Mouse (Mus musculus): ENCODE measurements around the gene Wwox.

Gene Wwox

DNA sequence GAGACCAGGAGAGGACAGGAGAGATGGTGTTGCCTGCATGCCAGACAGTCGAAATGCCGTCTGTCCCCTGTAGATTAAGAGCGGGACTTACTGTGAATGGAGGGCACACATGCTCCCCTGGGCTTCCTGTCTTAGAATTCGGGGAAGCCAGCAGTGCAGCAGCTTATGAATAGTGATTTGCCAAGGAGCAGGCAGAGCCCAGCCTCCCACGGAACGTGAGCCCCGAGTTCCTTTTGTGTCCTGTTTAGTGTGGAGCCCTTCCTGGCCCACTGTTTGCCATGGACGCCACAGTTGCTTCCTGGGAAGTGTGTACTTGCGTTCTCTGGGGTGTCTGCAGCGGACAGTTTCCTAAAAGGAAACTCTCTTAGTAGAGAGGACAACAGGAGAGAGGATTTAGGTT is 23.9 kb downstream of the Wwox start:
- CTCF ChIA-PET: no interaction called here

DNA sequence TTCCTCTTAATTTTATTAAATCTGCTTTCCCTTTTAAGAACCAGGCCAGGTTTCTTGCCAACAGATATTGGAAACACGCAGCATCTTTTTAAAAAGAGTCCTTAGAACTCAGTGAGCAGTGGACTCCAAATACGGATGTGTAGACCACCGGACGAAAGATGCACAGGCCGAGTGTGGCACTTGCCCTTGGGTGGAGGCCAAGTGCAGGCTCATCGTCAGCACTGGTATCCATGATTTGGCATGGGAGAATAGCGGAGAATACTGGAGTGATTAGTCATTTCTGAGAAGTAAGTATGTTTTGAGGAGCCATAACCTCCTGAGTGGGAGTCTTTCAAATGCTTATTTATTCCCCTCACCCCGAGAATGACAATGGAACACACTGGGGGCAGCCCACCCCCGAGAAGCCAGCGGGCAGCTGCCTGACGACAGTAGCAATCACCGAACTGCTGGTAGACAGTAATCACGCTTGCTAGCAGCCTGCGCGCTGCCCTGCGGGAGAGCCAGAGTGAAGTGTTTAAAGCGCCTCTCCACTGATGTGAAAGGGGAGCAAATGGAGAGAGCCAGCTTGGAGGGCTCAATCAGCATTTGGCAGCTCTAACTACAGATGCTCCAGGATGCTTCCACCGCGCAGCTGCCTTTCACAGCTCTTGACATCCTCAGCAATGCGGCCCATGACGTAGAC is 29.2 kb downstream of the Wwox start:
- CTCF ChIA-PET: no interaction called here

DNA sequence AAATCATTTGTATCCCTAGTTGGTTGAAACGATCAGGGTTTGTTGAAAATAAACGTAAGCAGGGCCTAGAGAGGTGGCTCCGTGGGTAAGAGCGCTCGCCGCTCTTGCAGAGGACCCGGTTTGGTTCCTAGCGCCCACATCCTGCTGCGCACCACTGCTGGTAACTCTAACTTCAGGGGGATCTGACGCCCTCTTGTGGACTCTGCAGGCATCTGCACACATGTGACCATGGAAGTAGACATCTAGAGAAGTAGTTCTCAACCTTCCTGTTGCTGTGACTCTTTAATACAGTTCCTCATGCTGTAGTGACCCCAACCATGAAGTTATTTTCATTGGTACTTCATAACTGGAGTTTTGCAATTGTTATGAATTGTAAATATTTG is 29.7 kb downstream of the Wwox start:
- CTCF ChIA-PET: no interaction called here

DNA sequence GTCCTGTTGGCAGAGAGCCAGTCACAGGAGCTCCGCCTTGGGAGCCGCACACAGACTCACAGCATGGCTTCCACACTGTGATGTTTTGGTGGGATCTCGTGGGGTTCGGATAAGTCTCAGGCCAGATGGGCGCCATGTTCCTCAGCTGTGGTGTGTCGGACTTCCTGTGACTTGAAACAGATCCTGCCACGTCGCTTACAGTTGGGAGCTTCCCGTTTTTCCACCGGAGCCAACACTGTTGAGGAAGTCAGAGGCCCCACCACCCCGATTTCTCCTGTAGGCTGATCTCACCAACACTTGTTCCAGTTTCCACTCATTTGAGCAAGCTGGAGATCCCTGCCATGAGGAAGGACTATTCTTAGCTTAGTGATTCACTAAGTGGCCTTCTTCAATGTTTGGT is 34.1 kb downstream of the Wwox start:
- CTCF ChIA-PET: no interaction called here

DNA sequence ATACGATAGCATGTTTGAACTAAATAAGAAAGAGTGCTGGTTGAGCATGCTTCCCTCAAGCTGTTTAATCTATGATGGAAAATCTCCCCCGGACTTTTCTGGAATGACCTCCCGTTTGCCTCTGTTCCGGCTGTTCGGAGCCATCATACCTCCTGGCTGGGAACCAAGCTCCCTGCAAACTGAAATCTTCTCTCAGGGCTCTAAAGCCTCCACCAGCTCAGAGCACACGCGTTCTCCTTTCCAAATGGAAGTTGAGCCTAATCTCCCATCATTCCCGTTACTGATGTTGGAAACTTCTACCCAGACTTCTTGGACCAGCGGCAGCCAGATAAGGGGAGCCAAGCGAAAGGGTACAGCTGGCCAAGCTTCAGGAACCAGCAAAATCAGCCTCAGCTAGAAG is 37.5 kb downstream of the Wwox start:
- CTCF ChIA-PET: no interaction called here

DNA sequence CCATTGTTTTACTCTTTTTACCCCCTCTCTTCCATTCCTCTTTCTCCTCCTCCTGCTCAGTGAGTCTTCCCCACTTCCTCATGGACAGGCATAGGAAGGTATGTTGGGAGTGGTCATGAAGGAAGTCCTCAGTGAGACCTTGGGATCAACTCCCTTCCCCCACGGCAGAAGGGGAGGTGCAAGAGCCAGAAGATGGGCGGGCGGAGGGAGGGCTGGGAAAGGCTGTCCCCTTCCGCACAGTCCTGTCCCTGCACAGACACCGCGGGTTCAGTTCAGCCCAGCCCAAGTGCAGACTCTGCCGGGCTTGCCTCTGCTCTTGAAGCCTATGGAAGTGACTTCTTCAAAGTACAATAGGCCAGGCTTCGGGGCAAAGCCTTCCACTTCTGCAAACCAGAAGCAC is 38.3 kb downstream of the Wwox start:
- CTCF ChIA-PET: no interaction called here

DNA sequence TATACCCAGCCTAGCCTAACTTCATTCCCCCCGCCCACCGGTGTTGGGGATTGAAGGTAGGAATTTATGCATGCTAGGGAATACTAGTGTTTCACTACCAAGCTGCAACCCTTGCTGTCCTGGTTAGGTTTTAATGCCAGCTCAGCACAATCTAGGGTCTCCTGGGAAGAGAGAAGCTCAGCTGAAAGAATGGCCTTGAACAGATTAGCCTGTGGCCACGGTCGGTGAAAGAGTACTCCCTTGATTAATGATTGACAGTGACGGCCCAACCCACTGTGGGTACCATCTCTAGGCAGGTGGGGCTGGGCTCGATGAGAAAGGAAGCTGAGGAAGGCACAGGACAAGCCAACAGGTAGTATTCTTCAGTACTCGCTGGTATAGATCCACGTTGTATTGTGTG is 40.3 kb downstream of the Wwox start:
- CTCF ChIA-PET: no interaction called here

DNA sequence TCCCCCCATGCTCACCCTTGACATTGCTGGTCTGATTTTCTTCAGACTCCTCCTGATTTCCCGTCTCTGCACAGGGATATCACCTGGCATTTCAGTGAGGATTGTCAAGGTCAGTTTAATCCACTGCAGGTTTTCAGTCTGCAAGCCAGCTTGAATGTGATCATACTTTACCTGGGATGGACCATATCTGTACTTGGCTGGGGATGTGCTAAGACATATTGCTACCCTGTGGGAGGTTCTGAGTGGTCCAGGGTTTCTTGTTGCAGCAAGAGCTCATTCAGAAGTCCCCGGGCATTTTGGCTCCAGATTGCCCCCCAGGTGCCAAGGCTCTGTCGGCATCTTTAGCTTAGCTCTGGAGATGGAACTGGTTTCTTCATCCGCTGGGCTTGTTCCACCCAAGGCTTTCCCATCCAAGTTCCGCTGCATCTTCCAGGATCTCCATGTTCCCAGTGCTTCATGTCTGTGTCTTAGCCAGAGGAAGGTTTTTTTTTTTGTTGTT is 52.3 kb downstream of the Wwox start:
- CTCF ChIA-PET: no interaction called here

DNA sequence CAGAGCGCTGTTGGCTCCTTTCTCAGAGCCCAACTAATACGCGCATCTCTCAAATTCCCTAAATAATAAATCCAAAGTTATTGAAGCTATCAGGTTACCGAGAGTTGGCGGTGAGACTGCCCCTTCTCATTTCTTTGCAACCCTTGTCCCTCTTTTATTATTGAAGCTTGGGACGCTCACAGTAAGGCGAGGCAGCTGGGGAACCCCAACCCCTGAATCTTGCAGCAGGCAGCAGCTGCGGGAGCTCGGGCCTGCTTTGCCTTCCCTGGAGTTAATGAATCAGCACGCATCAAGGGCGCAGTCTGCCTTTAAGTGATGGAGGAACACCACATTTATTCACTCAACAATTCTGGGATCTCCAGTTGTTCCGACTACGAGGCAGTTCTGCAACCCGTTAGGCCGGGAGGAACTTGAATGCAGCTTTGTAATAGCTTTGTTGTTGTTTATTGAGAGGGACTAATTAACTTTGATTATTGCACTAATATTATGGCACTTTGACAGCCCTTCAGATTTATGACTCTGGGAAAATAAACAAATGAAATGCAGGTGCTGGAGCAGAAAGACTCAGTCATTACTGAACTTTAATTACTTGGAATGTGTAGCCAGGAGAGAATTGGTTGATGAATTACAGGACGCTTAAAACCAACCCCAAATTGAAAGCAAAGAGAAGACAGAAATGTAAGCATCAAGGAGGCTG is 60.1 kb downstream of the Wwox start:
- CTCF ChIA-PET: no interaction called here

DNA sequence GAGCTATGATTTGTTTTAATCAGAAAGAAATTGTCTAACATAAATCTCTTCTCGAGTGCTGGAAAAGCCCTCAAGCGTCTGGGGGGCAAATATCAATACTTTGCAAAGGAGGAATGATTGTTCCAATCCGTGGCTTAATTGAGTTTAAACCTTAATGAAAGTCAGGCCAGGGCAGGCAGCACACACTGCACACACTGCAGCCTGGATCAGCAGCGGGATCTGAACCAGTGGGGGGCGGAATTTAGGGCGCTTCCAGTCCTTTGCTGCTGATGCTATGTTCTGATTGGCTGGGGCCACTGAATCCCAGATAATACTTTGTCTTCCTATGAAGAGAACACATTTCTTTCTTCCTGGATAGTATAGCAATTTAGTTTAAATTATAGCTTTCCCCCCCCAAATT is 62.5 kb downstream of the Wwox start:
- CTCF ChIA-PET: no interaction called here

DNA sequence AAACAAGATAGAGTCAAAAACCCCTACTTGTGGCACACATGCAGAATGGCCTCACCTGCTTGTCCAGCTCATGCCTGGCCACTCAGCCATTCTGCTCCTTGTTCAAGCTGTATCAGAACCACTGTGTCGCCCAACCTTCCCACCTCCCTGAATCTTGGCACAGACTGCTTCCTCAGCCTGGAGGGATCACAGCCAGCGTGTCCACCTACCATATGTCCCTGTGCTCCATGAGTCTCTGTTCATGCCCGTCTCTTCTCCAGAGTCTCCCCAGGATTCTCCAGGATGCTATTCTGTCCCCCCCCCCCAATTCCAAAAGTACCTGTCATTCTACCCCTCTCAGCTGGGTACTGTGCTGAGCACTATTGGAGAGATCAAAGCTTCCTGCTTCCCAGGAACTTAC is 63.7 kb downstream of the Wwox start:
- CTCF ChIA-PET: no interaction called here

DNA sequence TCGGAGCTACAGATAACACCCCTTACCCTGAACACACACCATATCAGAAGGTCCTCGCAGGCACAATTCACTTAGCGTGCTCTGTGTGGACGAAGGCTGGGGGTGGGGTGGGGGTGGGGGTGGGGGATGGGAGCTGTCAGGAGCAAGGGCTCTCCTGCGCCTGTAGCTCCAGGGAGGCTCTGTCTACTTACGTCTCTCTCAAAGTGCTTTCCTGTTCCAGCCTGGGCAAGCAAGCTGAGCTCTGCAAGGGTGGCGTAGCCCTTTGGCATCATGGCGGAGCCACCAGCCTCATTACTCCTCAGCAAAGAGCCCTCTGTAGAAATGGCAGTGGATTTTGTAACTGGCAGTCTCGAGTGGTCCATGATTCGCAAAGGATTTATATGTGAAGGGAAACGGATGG is 65.4 kb downstream of the Wwox start:
- CTCF ChIA-PET: no interaction called here

DNA sequence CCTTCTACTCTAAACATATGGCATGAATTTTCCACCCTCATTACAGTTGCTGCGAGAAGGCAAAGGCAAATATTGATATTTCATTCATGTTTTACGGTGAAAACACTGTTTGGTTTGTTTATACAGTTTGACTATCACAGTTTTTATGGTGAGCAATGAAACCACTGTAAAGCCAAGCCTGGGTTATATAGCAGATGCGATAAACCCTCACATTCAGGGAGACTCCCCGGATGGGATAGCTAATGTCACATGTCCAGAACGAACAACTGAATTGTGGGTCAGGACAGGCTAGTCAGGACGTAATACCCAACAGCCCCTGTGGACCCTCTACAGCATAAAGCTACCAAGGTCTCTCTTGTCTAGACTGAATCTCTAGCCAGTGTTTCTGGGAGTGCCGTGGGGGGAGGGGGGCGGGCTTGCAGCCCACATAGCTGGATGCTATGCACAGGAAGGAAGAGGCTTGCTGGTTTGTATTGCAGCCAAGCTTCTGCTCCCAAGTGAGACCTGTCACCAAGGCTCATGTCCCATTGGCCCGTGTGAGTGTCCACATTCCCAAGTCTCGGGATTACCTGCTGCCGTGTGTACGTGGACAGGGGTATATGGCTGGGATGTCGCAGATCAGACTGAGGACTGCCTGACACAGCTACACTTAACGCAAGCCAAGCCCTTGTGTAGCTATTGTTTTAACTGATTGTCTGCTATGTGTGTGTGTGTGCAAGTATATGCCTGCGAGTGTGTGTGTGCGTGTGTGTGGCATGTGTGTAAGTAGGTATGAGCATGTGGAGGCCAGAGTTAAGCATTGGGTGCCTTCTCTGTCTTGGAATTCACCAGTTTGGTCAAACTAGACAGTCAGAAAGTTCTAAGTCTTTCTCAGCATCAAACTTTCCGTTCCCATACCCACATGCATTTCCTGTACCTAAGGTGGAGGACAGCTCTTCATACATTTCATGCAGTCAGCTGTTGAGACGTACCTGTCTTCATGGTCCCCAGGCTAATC is 66.2 kb downstream of the Wwox start:
- CTCF ChIA-PET: no interaction called here

DNA sequence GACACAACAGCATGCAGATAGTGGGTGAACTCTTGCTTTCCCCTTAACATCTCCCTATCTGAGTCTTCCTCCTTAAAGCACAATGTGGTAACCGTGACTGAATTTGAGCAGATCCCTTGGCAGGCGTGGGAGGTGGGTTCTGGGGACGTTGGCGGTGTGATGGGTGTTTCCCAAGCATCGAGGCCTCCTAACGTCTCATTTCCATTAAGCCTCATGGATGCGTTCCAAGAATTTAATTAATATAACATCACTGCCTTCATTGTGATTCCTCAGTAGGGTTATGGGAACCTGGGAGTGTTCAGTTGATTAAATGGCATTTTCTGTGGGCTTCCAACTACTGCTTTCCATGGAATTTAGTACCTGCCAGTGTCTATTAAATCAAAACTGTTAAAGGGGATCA is 67.9 kb downstream of the Wwox start:
- CTCF ChIA-PET: no interaction called here

DNA sequence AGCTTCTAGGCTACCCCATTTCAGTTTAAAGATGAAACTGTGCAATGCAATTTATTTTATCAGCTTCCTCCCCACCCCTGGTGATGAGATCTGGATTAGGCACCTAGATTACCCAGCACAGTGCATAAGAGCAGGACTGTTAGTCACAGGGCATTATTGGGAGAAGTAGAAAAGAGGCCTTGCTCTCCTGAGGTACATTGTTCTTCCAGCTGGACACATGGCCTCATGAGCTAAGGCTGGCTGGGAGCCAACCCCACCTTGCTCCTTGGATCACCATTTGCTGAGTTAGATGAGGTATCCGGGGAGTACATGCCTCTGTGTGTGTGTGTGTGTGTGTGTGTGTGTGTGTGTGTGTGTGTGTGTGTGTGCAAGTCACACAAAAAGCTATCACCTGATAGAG is 70.8 kb downstream of the Wwox start:
- CTCF ChIA-PET: no interaction called here

DNA sequence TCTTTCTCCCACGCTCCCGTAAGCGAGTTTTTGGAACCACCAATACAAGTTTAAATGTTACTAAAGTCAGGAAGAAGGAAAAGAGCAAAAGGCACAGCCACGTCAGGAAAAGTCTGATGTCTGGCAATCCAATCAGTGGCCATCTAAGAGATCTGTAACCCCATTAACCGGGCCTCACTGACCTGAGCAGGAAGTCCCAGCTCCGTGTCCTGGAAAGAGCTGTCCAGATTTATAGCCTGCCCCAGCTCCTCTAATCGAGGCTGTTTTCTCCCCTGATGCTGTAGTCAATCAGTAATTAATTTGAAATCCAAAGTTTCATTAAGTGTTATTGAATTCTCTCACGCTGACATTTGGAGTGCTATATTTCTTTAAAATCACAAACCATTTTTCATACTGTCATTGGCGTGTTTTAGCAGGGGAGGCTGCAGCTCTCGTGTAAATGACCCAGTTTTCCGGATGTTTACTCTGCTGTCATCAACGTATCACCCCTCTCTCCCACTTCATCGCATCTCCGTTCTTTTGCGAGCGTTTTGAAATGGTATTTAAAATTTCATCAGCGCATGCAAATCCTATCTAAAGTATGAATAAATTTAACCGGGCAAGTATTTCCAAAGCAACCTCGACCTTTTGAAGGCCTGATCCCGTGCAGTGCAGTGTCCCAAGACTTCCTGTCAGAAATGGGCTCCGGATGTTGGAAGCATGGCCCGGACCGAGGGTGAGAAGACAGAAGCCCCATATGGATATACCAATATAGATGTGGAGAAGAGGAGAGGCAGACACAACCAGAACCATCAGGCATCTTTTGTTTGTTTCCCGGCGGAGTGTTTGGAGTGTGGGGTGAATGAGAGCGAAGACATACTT is 72.8 kb downstream of the Wwox start:
- CTCF ChIA-PET: no interaction called here

DNA sequence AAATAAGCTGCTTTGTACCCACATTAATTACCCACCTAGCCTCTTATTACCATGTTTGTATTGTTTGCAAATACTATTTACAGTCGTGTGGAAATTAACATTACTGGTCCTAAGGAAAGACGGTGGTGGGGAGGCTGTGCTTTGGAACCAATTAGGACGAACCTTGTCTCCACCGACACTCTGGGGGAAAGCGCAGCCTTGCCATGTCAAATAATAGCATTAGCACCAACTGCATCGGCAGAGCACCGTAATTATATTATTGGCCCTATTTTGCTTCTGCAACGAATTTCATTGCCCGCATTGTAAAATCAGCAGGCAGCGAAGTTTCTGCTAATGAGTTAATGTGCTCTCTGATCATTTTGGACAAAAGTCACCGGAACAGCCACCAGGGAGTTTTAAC is 75.2 kb downstream of the Wwox start:
- CTCF ChIA-PET: no interaction called here

DNA sequence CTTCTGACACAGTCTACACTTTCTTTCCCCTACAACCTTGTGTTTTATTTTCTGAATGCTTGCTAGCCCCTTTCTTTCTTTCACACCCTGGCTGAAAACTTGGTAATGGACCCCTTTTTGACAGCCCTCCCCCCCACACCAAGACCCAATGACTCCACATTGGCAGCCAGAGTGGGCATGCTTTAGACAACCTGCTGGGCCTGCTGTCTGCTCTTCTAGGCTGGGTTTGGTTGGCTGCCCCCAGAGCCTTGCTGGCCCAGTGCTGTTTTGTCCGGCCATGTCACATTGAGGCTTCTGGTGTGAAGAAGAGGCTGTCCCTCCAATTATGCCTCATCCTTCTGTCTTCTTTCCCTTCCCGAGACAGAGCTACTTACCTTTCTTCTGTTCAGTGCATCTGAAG is 83.6 kb downstream of the Wwox start:
- CTCF ChIA-PET: no interaction called here

DNA sequence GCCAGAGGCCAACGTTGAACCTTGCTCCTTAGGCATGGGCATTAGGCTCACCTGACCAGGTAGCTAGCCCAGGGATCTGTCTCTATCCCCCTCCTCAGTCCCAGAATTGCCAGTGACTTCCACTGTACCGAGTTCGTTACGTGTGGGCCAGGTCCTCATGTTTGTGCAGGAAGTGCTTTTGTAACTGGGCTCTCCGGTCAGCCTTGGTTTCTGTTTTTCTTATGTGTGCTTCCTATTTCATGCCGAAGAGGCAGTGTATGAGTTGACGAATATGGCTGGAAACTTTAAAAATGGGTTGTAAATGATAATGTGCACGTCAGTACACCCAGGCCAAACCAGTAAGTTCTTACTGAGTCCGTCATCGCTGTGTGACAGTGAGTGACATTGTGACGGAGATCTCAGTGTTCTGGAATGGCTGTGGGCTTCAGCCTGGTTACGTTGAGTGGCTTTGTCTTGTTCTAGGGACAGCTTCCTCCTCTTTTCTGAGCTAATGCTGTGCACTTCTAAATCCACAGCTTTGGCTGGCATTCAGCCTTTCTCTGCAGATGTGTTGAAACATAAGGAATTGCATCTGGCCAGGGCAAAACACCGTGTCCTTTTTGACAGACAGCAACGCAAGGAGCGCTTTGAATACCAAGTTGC is 87.3 kb downstream of the Wwox start:
- CTCF ChIA-PET: no interaction called here

DNA sequence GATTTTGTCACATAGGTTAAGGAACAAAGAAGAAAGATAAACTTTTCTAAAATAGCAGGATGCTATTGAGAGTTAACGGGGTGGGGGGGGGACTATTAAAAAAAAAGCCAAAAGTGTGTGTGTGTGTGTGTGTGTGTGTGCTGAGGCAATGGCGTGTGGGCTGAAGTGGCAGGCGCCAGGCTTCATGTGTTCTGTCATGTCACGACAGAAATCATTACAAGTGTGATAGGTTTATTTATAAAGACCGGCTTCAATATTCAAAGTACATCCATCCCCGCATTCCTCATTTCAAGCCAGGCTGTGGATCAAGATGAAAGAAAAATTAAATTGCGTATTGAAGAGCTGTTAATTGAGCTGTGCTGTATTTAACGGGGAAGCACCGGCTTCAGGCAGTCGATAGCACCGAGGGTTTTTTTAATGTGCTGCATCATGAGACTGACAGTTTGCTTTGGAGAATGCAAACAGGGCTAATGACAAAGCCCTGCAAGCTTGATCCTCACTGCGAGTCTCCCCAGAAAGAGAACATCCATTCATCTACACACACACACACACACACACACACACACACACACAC is 88.3 kb downstream of the Wwox start:
- CTCF ChIA-PET: no interaction called here

DNA sequence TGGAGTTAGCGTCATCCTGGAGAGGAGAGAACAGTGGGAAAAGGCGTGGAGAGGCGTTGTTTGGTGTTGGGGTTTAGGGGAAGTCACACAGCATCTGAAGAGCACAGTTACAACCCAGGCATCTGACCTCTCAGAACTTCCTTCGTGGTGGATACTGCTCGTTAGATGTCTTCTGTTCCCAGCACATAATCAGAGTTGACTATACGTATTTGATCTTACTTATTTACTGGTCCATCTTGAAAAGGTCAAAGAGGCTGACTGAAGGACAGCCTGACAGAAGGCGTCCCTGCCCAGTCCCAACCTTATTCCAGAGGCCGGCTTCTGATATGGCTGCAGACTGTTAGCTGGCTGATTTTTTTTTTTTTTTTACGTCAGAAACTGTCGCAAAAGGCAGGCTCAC is 90.1 kb downstream of the Wwox start:
- CTCF ChIA-PET: no interaction called here
